Mouse (Mus musculus): ENCODE measurements around the gene Spats1. TPM values are rescaled to one million over a fixed set of nuclear protein-coding genes. Genes with fewer than 3 reads are reported as not detected.

Spats1 gene
- total and polyA plus RNA-seq, 2 experiments from 2014 or later: 1.0 TPM; not detected in 1

DNA sequence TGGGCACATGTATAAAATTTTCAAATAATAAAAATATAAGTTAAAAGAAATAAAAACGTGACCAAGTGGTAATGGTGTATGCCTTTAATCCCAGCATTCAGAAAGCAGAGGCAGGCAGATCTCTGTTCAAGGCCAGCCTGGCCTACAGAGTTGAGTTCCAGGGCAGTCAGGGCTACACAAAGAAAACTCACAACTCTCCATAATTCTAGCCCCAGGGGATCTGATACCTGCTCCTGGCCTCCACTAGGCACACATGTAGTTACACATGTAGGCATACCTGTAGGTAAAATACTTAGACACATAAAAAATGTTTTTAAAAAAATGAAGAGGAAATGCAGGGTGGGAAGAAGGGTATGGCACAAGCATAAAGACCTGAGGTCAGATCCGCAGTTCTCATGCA, 20.4 kb downstream of the Spats1 start:
- no peak for ATAC-seq (ENCODE audit: insufficient read depth, low read depth)
- no peaks in the 10 kb centered on the region for H3K36me3 ChIP-seq (replicated peaks; ENCODE audit: control insufficient read depth, insufficient read depth, low read length)
- WGBS: 69% methylated on average over 2 of the region's 2 CpGs

DNA sequence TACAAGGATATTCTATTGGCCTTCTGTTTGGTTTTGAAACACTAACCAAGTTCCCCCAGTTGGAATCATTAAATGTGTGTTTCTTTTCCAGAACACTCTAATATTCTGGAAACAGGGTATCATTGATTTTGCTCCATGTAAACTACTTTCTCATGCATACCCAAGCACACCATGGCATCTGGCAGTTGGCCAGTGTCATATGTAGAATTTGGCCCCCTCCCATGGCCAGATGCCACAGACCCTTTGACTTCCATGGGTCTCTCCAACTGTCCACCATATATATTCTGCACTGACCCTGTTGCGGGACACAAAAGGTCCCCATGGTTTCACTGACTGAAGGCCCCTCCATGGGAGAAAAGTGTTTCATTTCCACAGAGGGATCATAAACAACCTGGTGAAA, 22.9 kb downstream of the Spats1 start:
- no peak overlapping the region for H3K4me3 ChIP-seq (ENCODE audit: low read depth, low read length)
- no peaks in the 10 kb centered on the region for H3K4me1 ChIP-seq (ENCODE audit: control insufficient read depth, insufficient read depth)
- ATAC-seq (ENCODE audit: insufficient read depth, low read depth) (no peak), DNase-seq (ENCODE audit: low spot score) (no peak)
- no peak overlapping the region for H3K4me2 ChIP-seq (ENCODE audit: low read depth, low read length)
- no peak overlapping the region for H3K27ac ChIP-seq (ENCODE audit: low read depth)
- WGBS: 89% methylated on average over 1 of the region's 1 CpGs
- no peaks in the 10 kb centered on the region for H3K27me3 ChIP-seq (ENCODE audit: control insufficient read depth, insufficient read depth, low read length)
- H3K9ac ChIP-seq (replicated peaks; ENCODE audit: low read depth, low read length): no peak overlapping the region
- no peak for TF ChIP-seq EP300 (IDR thresholded peaks at IDR 0.05; ENCODE audit: low read depth)
- no peak for TF ChIP-seq CTCF (IDR thresholded peaks at IDR 0.05; ENCODE audit: low read depth)
- no peaks in the 10 kb centered on the region for H3K9me3 ChIP-seq (replicated peaks; ENCODE audit: control insufficient read depth, low read length)
- H3K36me3 ChIP-seq (replicated peaks; ENCODE audit: control insufficient read depth, insufficient read depth, low read length): no peaks in the 10 kb centered on the region; the same call in 1 of the 2 replicates

More for the DNA sequence above, 20.4 kb downstream of the Spats1 start:
- TF ChIP-seq EP300 (IDR thresholded peaks at IDR 0.05; ENCODE audit: low read depth): no peak
- TF ChIP-seq CTCF (IDR thresholded peaks at IDR 0.05; ENCODE audit: low read depth): no peak
- Histone ChIP-seq H3K9ac (replicated peaks; ENCODE audit: low read depth, low read length) (no peak overlapping the region), H3K9me3 (replicated peaks; ENCODE audit: control insufficient read depth, low read length) (no peaks in the 10 kb centered on the region), H3K27ac (ENCODE audit: low read depth) (no peak overlapping the region), H3K4me2 (ENCODE audit: low read depth, low read length) (no peak overlapping the region), H3K27me3 (ENCODE audit: control insufficient read depth, insufficient read depth, low read length) (no peaks in the 10 kb centered on the region), H3K4me1 (ENCODE audit: control insufficient read depth, insufficient read depth) (no peaks in the 10 kb centered on the region), H3K4me3 (ENCODE audit: low read depth, low read length) (no peak overlapping the region)
- no peak for DNase-seq (ENCODE audit: low spot score)

DNA sequence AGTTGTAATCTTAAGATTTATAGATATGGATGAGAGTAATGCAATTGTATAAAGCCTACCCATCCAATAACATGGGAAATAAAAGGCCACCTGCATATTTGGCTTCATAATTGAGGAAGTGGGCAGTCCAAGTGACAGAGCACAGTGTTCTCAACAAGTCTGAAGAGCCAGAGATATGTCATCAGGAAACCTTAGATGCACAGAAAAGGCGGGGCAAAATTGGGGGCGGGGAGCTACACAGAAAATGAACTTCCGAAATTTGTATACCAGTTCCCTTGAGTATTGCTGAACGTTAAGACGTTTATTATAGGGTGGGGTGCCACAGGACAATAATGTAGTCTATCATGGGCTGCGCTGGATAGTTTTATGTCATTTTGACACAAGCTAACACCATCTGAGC, 25.1 kb downstream of the Spats1 start:
- Histone ChIP-seq H3K27ac (ENCODE audit: low read depth) (no peak overlapping the region), H3K36me3 (replicated peaks; ENCODE audit: control insufficient read depth, insufficient read depth, low read length) (no peaks in the 10 kb centered on the region; the same call in 1 of the 2 replicates), H3K9me3 (replicated peaks; ENCODE audit: control insufficient read depth, low read length) (no peaks in the 10 kb centered on the region), H3K9ac (replicated peaks; ENCODE audit: low read depth, low read length) (no peak overlapping the region), H3K27me3 (ENCODE audit: control insufficient read depth, insufficient read depth, low read length) (no peaks in the 10 kb centered on the region), H3K4me3 (ENCODE audit: low read depth, low read length) (no peak overlapping the region), H3K4me1 (ENCODE audit: control insufficient read depth, insufficient read depth) (0 out of 2 replicates have a peak, but pooled peaks cover 4% of the 10 kb centered on the region), H3K4me2 (ENCODE audit: low read depth, low read length) (no peak overlapping the region)
- DNase-seq (ENCODE audit: low spot score) (no peak), ATAC-seq (ENCODE audit: insufficient read depth, low read depth) (no peak)
- TF ChIP-seq CTCF (IDR thresholded peaks at IDR 0.05; ENCODE audit: low read depth): no peak
- 95% methylated on average over 6 of the region's 6 CpGs for WGBS

GRCm38 (mm10) chr17:45449586-45449985, 25.6 kb downstream of the Spats1 start:
- ATAC-seq (ENCODE audit: insufficient read depth, low read depth) (no peak), DNase-seq (ENCODE audit: low spot score) (no peak)
- Histone ChIP-seq H3K36me3 (replicated peaks; ENCODE audit: control insufficient read depth, insufficient read depth, low read length) (peaks cover 3% of the 10 kb centered on the region; the same call in 1 of the 2 replicates), H3K4me1 (ENCODE audit: control insufficient read depth, insufficient read depth) (0 out of 2 replicates have a peak, but pooled peaks cover 4% of the 10 kb centered on the region), H3K4me2 (ENCODE audit: low read depth, low read length) (no peak overlapping the region), H3K9me3 (replicated peaks; ENCODE audit: control insufficient read depth, low read length) (no peaks in the 10 kb centered on the region), H3K9ac (replicated peaks; ENCODE audit: low read depth, low read length) (no peak overlapping the region), H3K27ac (ENCODE audit: low read depth) (no peak overlapping the region), H3K4me3 (ENCODE audit: low read depth, low read length) (no peak overlapping the region), H3K27me3 (ENCODE audit: control insufficient read depth, insufficient read depth, low read length) (no peaks in the 10 kb centered on the region)
- 88% methylated on average over 8 of the region's 8 CpGs for WGBS
- TF ChIP-seq EP300 (IDR thresholded peaks at IDR 0.05; ENCODE audit: low read depth) (no peak), CTCF (IDR thresholded peaks at IDR 0.05; ENCODE audit: low read depth) (no peak)

- TF ChIP-seq CTCF (IDR thresholded peaks at IDR 0.05; ENCODE audit: low read depth): no peak
- TF ChIP-seq EP300 (IDR thresholded peaks at IDR 0.05; ENCODE audit: low read depth): no peak
Observed at GRCm38 (mm10) chr17:45447063-45447462, 28.2 kb downstream of the Spats1 start.

DNA sequence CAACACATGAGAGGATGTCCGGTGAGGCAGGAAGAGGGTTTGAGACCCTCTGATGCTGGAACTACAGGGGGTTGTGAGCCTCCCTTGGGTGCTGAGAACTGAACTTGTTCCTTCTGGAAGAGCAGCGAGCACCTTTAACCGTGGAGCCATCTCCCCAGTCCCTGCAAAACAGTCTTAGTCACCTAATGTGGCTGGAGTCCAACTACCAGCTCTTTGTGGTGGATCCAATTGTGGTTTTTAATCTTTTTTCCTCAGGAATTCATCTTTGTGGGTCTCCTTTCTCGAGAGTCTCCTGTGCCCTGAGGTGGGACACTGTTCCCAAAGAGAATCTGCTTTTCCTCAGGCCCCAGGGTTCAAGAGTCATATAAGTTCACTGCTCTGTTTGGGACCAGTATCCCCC, 29.3 kb downstream of the Spats1 start:
- H3K9ac ChIP-seq (replicated peaks; ENCODE audit: low read depth, low read length): no peak overlapping the region
- H3K36me3 ChIP-seq (replicated peaks; ENCODE audit: control insufficient read depth, insufficient read depth, low read length): peaks cover 8% of the 10 kb centered on the region; the same call in 1 of the 2 replicates
- H3K4me2 ChIP-seq (ENCODE audit: low read depth, low read length): no peak overlapping the region
- H3K27ac ChIP-seq (ENCODE audit: low read depth): no peak overlapping the region
- H3K9me3 ChIP-seq (replicated peaks; ENCODE audit: control insufficient read depth, low read length): no peaks in the 10 kb centered on the region
- no peak for TF ChIP-seq EP300 (IDR thresholded peaks at IDR 0.05; ENCODE audit: low read depth)
- TF ChIP-seq CTCF (IDR thresholded peaks at IDR 0.05; ENCODE audit: low read depth): no peak
- no peak for DNase-seq (ENCODE audit: low spot score)
- no peaks in the 10 kb centered on the region for H3K27me3 ChIP-seq (ENCODE audit: control insufficient read depth, insufficient read depth, low read length)
- ATAC-seq (ENCODE audit: insufficient read depth, low read depth): no peak
- 88% methylated on average over 4 of the region's 4 CpGs for whole genome bisulfite sequencing
- H3K4me3 ChIP-seq (ENCODE audit: low read depth, low read length): no peak overlapping the region
- 0 out of 2 replicates have a peak, but pooled peaks cover 4% of the 10 kb centered on the region for H3K4me1 ChIP-seq (ENCODE audit: control insufficient read depth, insufficient read depth)

More at GRCm38 (mm10) chr17:45447063-45447462, 28.2 kb downstream of the Spats1 start:
- Histone ChIP-seq H3K27ac (ENCODE audit: low read depth) (peak overlapping the region; percentile 70), H3K27me3 (ENCODE audit: control insufficient read depth, insufficient read depth, low read length) (no peaks in the 10 kb centered on the region), H3K9ac (replicated peaks; ENCODE audit: low read depth, low read length) (no peak overlapping the region), H3K9me3 (replicated peaks; ENCODE audit: control insufficient read depth, low read length) (no peaks in the 10 kb centered on the region), H3K4me3 (ENCODE audit: low read depth, low read length) (no peak overlapping the region), H3K4me2 (ENCODE audit: low read depth, low read length) (no peak overlapping the region), H3K36me3 (replicated peaks; ENCODE audit: control insufficient read depth, insufficient read depth, low read length) (peaks cover 8% of the 10 kb centered on the region; the same call in 1 of the 2 replicates), H3K4me1 (ENCODE audit: control insufficient read depth, insufficient read depth) (0 out of 2 replicates have a peak, but pooled peaks cover 4% of the 10 kb centered on the region)
- ATAC-seq (ENCODE audit: insufficient read depth, low read depth): no peak
- DNase-seq (ENCODE audit: low spot score): peak; percentile 46
- WGBS: 40% methylated on average over 2 of the region's 2 CpGs
